Mouse (Mus musculus) G1E (cell line): ENCODE data around the gene Spcs3. TPM values are rescaled to one million over a fixed set of nuclear protein-coding genes. Genes with fewer than 3 reads are reported as not detected.
"Not testable (repeated sequence)": the region's sequence is repeated elsewhere in the genome, so short reads cannot be mapped to it uniquely, and the experiment has no call there.

Source experiments
- ATAC-seq: 2 replicates; pipeline ENCODE4 v1.8.0; 2016; ENCODE audit warnings: mild to moderate bottlenecking; ENCODE audit not compliant: insufficient number of reproducible peaks, poor library complexity, low FRiP score, severe bottlenecking; ENCODE audit errors: extremely low read depth
- DNase-seq: peaks from one replicate; pipeline ENCODE4 v3.0.0; 2012; ENCODE audit warnings: low spot score
- H3K27me3 ChIP-seq: 2 replicates; pipeline ENCODE4 v1.6.1; 2012; ENCODE audit warnings: mild to moderate bottlenecking, low read length, inconsistent platforms; ENCODE audit not compliant: insufficient read depth
- H3K36me3 ChIP-seq: replicated peaks from 2 replicates; pipeline ENCODE3; 2012; ENCODE audit warnings: mild to moderate bottlenecking, inconsistent platforms
- H3K4me1 ChIP-seq: 2 replicates; pipeline ENCODE4 v1.6.1; 2012; ENCODE audit warnings: low read depth, low read length, inconsistent platforms, mixed read lengths; ENCODE audit not compliant: insufficient read depth
- H3K4me3 ChIP-seq: 2 replicates; pipeline ENCODE4 v1.5.1; 2012; ENCODE audit warnings: low read depth, mild to moderate bottlenecking, inconsistent platforms, low read length, moderate library complexity, mixed read lengths
- H3K9me3 ChIP-seq: replicated peaks from 2 replicates; pipeline ENCODE4 v1.6.1; 2012; ENCODE audit warnings: inconsistent platforms
- CTCF ChIP-seq: IDR thresholded peaks from 2 replicates; pipeline ENCODE4 v1.5.1; 2012; ENCODE audit warnings: low read depth, low read length, inconsistent platforms, mixed read lengths
- GATA1 ChIP-seq: IDR thresholded peaks from 2 replicates; pipeline ENCODE4 v1.6.1; 2012; ENCODE audit warnings: borderline replicate concordance, low read length, inconsistent platforms, mixed read lengths
- GATA2 ChIP-seq: IDR thresholded peaks from 2 replicates; pipeline ENCODE4 v1.6.1; 2012; ENCODE audit warnings: low read depth, low read length, inconsistent platforms, borderline replicate concordance
- POLR2AphosphoS5 ChIP-seq: IDR thresholded peaks from 2 replicates; pipeline ENCODE4 v1.6.1; 2012; ENCODE audit warnings: low read depth, low read length, inconsistent platforms; ENCODE audit not compliant: insufficient replicate concordance
- TAL1 ChIP-seq: conservative IDR thresholded peaks from 2 replicates; pipeline ENCODE4 v1.6.1; 2012; ENCODE audit warnings: low read depth, low read length, inconsistent platforms, mixed read lengths
- polyA plus RNA-seq: library from polyadenylated mRNA; stranded (reverse); fragments of >175 nt; gene quantifications from 2 replicates; pipeline ENCODE4 v1.2.3, GENCODE M21; 2012
- total RNA-seq, 2 experiments: library from RNA; stranded (forward) in 1 of 2; stranded (reverse) in 1 of 2; fragments of 200-1000 nt in 1 of 2; fragments of >200 nt in 1 of 2; fragmentation: Nextera tagmentation in 1 of 2; gene quantifications; 2 replicates each; pipeline ENCODE4 v1.2.3; 2014 to 2017

Gene Spcs3
- total and polyA plus RNA-seq, 3 experiments, result 37.5 to 246 (median 110) TPM

DNA sequence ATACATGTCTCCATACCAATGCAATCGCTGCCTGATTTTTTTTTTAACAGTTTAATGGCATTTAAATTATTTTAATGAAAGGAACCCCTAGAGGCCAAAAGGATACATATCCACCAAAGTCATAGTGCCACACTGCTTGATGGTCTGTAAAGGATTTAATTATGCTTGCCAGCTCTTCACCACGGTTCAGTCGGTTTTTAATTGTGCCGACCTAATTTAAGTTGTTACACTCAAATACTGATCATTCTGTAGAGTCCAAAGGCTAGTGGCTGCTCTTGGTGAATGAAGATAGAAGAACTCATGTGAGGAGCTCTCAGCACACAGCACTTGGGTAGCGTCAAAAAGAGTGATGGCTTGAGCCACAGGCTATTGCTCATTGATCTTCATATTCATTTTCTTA, 5.4 kb upstream of the Spcs3 start:
- DNase-seq, result no peak
- ATAC-seq, result no peak
- TF ChIP-seq GATA2, result no peak
- TF ChIP-seq CTCF, result no peak
- no peak for TF ChIP-seq POLR2AphosphoS5
- TF ChIP-seq TAL1, result no peak
- no peak for TF ChIP-seq GATA1
- H3K4me3 ChIP-seq, result no peak overlapping the region
- peaks cover 3% of the 10 kb centered on the region for H3K36me3 ChIP-seq
- no peaks in the 10 kb centered on the region for H3K9me3 ChIP-seq
- no peaks in the 10 kb centered on the region for H3K27me3 ChIP-seq
- H3K4me1 ChIP-seq, result peaks cover 7% of the 10 kb centered on the region

DNA sequence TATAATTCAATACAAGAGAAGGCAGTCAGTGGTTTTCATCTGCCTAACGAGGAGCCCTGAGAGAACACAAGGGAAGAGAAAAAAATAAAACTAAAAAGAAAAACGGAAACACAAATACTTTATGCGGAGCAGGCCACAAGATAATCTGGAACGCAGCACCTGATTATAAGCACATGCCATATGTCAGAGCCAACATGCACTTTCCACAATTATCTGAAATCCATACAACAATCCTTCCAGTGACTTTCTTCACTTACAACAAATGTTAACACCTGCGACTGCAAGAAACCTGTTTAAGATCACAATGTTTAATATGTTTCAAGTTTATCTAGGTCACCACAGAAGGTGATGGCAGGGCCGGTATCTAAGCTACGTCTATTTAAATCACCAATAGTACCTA, 1.2 kb downstream of the Spcs3 start:
- no peak for DNase-seq
- TF ChIP-seq TAL1 (no peak), GATA2 (no peak), CTCF (no peak), GATA1 (no peak), POLR2AphosphoS5 (no peak)
- peaks cover 33% of the 10 kb centered on the region for H3K4me1 ChIP-seq
- peak overlapping the region; percentile 97 for H3K4me3 ChIP-seq
- H3K36me3 ChIP-seq, result peaks cover 33% of the 10 kb centered on the region
- H3K27me3 ChIP-seq, result no peaks in the 10 kb centered on the region
- H3K9me3 ChIP-seq, result no peaks in the 10 kb centered on the region
- ATAC-seq, result no peak

DNA sequence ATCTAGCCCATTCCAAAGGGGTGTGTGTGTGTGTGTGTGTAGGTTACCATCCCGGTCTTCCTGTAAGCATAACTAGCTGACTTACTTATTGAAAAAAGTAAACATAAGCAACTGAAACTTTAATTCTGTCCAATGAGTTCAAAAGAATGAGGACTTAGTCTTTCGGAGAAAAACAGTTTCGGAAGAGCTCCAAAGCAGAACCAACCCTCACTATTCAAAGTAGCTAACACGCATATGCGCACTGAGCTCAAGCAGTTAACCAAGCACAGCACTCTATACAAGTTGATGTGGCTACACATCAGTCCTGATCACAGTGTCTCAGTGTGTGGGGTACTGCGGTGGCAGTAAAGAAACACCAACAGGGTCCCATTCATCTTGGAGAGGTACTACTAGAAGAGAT, 3.1 kb downstream of the Spcs3 start:
- DNase-seq (no peak), ATAC-seq (no peak)
- no peaks in the 10 kb centered on the region for H3K9me3 ChIP-seq
- H3K27me3 ChIP-seq, result no peaks in the 10 kb centered on the region
- H3K4me1 ChIP-seq, result peaks cover 33% of the 10 kb centered on the region
- peaks cover 49% of the 10 kb centered on the region for H3K36me3 ChIP-seq
- no peak overlapping the region for H3K4me3 ChIP-seq
- TF ChIP-seq CTCF, result no peak
- no peak for TF ChIP-seq GATA2
- no peak for TF ChIP-seq GATA1
- no peak for TF ChIP-seq TAL1
- TF ChIP-seq POLR2AphosphoS5, result no peak

DNA sequence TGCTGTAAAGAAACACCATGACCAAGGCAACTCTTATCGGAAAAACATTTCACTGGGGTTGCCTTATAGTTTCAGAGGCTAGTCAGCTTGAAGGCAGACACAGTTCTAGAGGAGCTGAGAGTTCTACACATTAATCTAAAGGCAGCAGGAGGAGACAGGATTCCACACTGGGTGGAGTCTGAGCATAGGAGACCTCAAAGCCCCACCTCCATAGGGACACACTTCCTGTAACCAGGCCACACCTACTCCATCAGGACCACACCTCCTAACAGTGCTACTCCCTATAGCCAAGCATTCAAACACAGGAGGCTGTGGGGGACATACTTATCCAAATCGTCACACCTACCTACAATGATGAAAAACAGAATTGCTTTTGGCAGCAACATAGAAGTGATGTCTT, 4.2 kb downstream of the Spcs3 start:
- H3K4me1 ChIP-seq, result peaks cover 41% of the 10 kb centered on the region
- ATAC-seq, result peak; percentile 37; the same call in 1 of the 2 replicates
- H3K4me3 ChIP-seq, result no peak overlapping the region
- H3K9me3 ChIP-seq, result no peaks in the 10 kb centered on the region
- TF ChIP-seq TAL1 (no peak), GATA1 (no peak), POLR2AphosphoS5 (no peak)
- no peaks in the 10 kb centered on the region for H3K27me3 ChIP-seq
- peaks cover 60% of the 10 kb centered on the region for H3K36me3 ChIP-seq
- no peak for DNase-seq

DNA sequence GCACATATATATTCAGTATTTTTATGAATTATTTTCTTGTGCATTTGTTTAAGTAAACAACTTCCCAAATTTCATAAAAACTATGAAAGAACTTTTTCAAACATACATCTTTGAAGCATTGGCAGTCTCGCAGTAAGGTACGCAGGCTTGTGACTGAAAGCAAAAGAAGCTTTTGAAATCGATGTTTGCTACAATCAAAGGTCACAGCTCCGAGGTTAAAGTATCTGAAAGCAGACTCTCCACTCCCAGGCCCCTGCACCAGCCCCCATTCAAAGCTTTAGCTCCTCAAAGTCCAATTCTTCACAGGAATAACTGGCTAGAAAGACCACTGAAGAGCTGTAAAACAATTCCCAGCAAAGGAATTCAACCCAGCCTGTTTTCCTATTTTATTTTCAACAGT, 9.3 kb downstream of the Spcs3 start:
- ATAC-seq (no peak), DNase-seq (no peak)
- Histone ChIP-seq H3K4me3 (no peak overlapping the region), H3K27me3 (no peaks in the 10 kb centered on the region), H3K4me1 (peaks cover 55% of the 10 kb centered on the region), H3K36me3 (peaks cover 61% of the 10 kb centered on the region), H3K9me3 (no peaks in the 10 kb centered on the region)
- TF ChIP-seq GATA2 (no peak), POLR2AphosphoS5 (no peak), TAL1 (no peak), GATA1 (no peak), CTCF (no peak)

DNA sequence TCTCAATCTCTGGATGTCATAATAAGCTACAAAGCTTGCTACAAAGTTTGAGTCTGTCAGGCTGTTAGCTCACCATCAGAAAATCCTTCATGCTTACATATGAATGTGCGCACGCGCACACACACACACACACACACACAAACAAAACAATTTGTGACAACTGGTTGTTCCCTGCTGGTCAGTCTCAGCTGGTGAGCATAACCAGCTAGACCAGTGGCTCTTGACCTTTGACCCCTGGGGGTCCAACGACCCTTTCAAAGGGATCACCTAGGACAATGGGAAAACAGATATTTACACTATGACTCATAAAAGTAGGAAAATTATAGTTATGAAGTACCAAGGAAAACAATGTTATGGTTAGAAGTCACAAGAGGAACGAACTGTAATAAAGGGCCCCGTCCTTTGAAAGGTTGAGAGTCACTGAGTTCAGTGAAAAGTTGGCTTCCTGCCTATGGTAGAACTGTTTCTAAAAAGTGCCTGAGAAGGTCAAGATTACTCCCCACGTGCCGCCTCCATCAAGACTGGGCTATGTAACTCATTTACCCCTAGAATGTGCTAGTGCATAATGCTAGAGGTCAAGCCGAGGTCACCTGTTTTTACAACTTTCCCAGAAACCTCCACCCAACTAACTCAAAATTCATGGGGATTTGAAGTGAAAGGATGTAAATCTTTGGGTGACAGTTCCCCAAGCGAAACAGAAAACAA, 10.9 kb downstream of the Spcs3 start:
- Histone ChIP-seq H3K9me3 (no peaks in the 10 kb centered on the region), H3K36me3 (peaks cover 51% of the 10 kb centered on the region), H3K27me3 (no peaks in the 10 kb centered on the region), H3K4me3 (no peak overlapping the region), H3K4me1 (peaks cover 58% of the 10 kb centered on the region)
- ATAC-seq, result no peak
- no peak for DNase-seq
- TF ChIP-seq POLR2AphosphoS5 (no peak), GATA2 (no peak), TAL1 (no peak), GATA1 (no peak), CTCF (no peak)

DNA sequence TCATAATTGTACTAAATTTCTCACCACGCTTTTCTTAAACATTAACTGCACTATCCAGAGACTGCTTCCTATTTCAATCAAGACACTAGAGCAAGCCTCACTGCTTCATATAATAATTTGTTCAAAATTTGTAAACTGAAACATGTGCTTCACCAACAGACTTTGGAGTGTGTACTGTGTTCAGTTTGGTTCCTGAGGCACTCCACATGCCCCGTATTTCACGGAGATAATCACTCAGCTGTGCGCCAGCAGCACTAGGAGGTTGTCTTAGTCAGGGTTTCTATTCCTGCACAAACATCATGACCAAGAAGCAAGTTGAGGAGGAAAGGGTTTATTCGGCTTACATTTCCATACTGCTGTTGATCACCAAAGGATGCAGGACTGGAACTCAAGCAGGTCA, 17.6 kb downstream of the Spcs3 start:
- not testable (repeated sequence) for DNase-seq, H3K9me3 ChIP-seq, H3K36me3 ChIP-seq, H3K4me3 ChIP-seq, H3K27me3 ChIP-seq
- peaks cover 55% of the 10 kb centered on the region for H3K4me1 ChIP-seq
- 0 out of 2 replicates have a peak, but pooled peaks have one; percentile 17 for ATAC-seq
